Mouse (Mus musculus): ENCODE data around the gene Efcab5. TPM values are rescaled to one million over a fixed set of nuclear protein-coding genes. Genes with fewer than 3 reads are reported as not detected.

Gene Efcab5
- polyA plus RNA-seq, 1 experiment from 2014 or later = 0.31 TPM

DNA sequence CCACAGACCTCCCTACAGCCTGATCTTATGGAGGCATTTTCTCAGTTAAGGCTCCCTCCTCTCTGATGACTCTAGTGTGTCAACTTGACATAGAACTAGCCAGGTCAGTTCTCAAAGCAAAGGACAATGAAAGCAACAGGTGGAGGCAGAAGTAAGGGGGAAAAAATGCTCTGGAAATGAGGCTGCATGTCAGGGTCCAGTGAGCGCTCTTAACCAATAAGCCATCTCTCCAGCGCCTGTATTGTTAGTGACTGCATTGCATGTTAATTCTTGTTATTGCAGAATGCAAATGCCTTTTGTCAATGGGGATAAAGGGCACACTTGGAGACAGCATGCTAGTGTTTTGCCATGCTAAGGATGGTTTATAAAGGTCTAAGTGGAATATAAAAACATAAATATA, 146.0 kb downstream of the Efcab5 start:
- Histone ChIP-seq H3K9ac (no peak overlapping the region), H3K4me2 (no peak overlapping the region), H3K4me3 (replicated peaks) (no peak overlapping the region), H3K36me3 (peaks cover 9% of the 10 kb centered on the region; the same call in 1 of the 2 replicates), H3K27me3 (replicated peaks) (no peaks in the 10 kb centered on the region), H3K27ac (no peak overlapping the region), H3K4me1 (no peaks in the 10 kb centered on the region), H3K9me3 (no peaks in the 10 kb centered on the region)
- 90% methylated on average over 2 of the region's 2 CpGs for WGBS
- no peak for ATAC-seq (ENCODE audit: insufficient read depth, low FRiP score, low read depth)

- ATAC-seq (ENCODE audit: insufficient read depth, low FRiP score, low read depth) = no peak
These were observed 146.9 kb downstream of the Efcab5 start for GRCm38 (mm10) chr11:77041891-77042290.

More at GRCm38 (mm10) chr11:77041891-77042290, 146.9 kb downstream of the Efcab5 start:
- H3K27ac ChIP-seq = no peak overlapping the region
- H3K36me3 ChIP-seq = peaks cover 9% of the 10 kb centered on the region; the same call in 1 of the 2 replicates
- H3K4me3 ChIP-seq (replicated peaks) = no peak overlapping the region
- no peak overlapping the region for H3K9ac ChIP-seq
- WGBS = 90% methylated on average over 4 of the region's 4 CpGs
- no peaks in the 10 kb centered on the region for H3K27me3 ChIP-seq (replicated peaks)
- H3K4me2 ChIP-seq = no peak overlapping the region
- H3K4me1 ChIP-seq = no peaks in the 10 kb centered on the region
- no peaks in the 10 kb centered on the region for H3K9me3 ChIP-seq

MicroRNAs within 50 kb of the gene (microRNA counts, 519-probe panel; counts per million panel counts)
- microRNA mmu-miR-423-3p (2,835 counts per million, percentile 72 among the panel's probes with 10 or more counts), microRNA mmu-miR-423-5p (2,749 counts per million, percentile 68 among the panel's probes with 10 or more counts)

Small RNA genes lying within 50 kb of the gene (microRNA-seq; reads per million reads assigned to microRNA genes)
- gene Mir423 = 4,965 reads per million, percentile 89 among the genes with 10 or more reads in this experiment

Other genes starting within 250 kb of the Efcab5 start
- gene Slc6a4, start 190.4 kb downstream of the Efcab5 start, polyA plus RNA-seq (2015; fragmentation: Nextera tagmentation; extraction: Ambion mirVana) = 4.5 and 5.5 TPM in 2 replicates
- 62.3 and 66.1 TPM in 2 replicates for gene Nsrp1, start 110.5 kb downstream of the Efcab5 start, polyA plus RNA-seq (2015; fragmentation: Nextera tagmentation; extraction: Ambion mirVana)
- gene Ssh2, start 27.3 kb upstream of the Efcab5 start, polyA plus RNA-seq (2015; fragmentation: Nextera tagmentation; extraction: Ambion mirVana) = 6.9 and 7.3 TPM in 2 replicates

Measured in stomach, embryonic 15.5 days (tissue).